Mouse (Mus musculus) granulocyte monocyte progenitor cell, adult 5-6 weeks (primary cell): ENCODE data around the gene Gtf2e1. TPM values are rescaled to one million over a fixed set of nuclear protein-coding genes. Genes with fewer than 3 reads are reported as not detected.

ENCODE experiments used
- ATAC-seq: replicated peaks from 2 replicates; pipeline ENCODE4 v1.8.0; 2016; ENCODE audit warnings: mild to moderate bottlenecking, moderate TSS enrichment, inconsistent platforms; ENCODE audit not compliant: poor library complexity, severe bottlenecking
- total RNA-seq, 2 experiments: library from RNA; stranded (forward) in 1 of 2; stranded (reverse) in 1 of 2; fragments of 200-712, 200-1000 nt in 1 of 2; fragments of >200 nt in 1 of 2; fragmentation: Nextera tagmentation in 1 of 2; gene quantifications; 2 replicates each; pipeline ENCODE4 v1.2.3; 2014 to 2017

Gene Gtf2e1
- total RNA-seq (2014; fragmentation: Nextera tagmentation) (22.0 and 25.4 TPM in 2 replicates), total RNA-seq (2017) (22.9 and 23.2 TPM in 2 replicates)

DNA sequence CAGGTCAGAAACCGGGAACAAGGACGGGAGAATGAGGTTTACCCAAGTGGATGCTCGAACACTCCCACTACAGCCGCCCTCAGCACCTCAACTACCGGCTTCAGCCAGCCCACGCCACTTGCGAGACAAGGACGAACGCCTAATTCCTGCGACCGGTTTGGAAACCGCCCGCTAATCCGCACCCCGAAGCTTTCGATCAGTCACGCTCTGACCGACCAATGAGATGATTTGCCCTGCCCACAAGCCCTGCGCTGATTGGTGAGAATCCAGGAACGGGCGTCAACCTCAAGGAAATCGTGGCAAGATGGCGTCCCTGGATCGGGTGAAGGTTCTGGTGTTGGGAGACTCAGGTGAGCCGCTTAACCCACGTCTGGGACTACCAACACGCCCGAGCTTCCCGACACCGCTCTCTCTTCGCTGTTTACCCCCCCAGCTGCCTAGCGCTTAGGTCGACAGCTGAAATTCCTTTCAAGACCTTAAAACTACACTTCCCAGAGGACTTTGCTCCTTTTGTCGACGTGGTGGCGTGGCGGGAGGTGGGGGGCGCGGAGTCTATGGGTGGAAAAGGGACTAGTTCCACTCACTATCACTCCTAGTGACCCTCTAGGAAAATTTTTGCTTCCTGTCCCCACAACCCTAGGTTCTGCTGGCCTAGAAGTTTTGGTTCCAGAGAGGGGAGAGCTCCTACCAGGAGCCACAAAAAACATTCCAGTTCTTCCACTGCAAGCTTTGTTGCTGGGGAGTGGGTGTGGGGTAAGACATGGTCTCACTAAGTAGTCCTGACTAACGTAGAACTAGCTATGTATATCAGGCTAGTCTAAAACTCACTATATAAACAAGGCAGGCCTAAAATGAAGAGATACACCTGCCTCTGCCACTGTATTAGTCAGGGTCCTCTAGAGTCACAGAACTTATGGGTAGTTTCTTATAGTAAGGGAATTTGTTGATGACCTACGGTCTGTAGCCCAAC lies at the start of gene Gtf2e1, which contains the start of gene Rabl3:
Gene Gtf2e1 (minus strand): TSS at position 179 of the 970 bp plus-strand sequence.
Gene Rabl3 (plus strand): TSS at position 275 of the 970 bp plus-strand sequence.
- peak; percentile 97 for ATAC-seq

DNA sequence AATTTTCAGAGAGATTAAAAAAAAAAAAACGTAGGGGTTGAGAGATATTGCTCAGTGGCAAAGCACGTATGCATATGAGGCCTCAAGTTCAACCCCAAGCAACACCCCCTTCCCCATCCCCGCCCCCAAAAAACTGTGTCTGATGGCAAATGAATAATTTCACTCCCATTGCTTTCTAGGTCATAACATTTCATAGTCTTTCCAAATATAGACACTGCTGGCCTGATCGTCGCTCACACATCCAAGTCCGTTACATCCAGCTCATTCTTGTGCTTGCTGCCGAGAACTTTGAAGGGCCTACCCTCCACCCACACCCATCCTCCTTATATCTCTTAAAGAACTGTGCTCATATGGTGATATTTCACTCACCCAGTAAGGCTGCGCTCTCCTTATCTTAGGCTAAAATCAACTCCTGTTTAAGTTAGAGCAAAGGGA lies 45.6 kb upstream of the Gtf2e1 start:
- no peak for ATAC-seq

DNA sequence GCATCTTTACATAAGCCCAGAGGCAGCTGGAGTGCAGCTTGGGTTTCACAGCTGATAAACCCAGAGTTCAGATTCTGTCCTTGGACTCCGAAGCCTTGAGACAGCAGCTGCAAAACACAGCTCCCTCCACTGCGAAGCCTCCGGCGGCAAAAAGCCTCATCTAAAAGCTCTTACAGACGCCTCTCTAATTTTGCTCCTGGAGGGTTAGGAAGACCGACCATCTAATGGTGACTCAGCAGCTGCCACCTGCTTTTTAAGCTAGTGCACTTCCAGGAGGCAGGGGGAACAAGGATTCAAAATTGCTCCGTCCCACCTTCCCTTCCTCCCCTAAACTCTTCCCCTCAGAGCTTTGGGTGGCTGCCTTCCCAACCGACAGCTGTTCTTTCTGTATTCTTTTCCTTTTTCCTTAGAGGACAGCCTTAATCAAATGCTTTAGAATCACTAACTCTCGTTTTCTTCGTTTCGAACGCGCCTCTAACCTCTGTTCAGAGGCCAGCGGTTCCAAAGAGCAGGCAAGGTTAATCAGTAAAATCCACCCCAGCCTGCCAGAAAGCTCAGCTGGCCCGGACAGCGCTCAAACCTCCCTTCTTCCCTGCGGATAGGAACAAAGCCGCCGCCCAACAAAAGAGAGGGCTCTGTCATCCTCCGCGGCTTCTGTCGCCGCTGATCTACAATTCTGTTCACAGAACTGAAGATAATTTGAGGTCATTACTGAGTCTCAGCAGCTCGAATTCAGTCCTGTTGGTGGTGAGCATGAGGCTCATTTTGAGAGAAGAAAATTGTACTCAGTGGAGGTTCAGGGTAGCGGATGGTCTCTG lies 44.8 kb upstream of the Gtf2e1 start:
- ATAC-seq = peak; percentile 27

DNA sequence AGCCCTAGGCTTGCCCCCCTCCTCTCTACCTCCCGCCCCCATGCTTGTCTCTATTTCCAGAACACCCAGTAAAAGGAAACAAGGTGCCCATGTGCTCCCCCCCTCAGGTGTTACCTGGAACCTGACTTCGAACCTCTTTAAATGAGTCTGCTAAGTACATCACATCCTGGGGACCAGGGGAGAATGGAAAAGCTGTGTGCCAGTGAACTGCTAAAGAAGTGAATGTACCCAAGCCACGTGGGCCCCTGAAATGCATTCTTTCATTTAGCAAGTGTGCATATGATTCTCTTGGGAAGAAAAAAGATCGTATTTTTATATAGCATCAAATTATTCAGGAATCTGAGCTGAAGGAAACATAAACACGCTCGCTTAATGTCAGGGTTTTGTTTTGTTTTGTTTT lies 44.2 kb upstream of the Gtf2e1 start:
- no peak for ATAC-seq

DNA sequence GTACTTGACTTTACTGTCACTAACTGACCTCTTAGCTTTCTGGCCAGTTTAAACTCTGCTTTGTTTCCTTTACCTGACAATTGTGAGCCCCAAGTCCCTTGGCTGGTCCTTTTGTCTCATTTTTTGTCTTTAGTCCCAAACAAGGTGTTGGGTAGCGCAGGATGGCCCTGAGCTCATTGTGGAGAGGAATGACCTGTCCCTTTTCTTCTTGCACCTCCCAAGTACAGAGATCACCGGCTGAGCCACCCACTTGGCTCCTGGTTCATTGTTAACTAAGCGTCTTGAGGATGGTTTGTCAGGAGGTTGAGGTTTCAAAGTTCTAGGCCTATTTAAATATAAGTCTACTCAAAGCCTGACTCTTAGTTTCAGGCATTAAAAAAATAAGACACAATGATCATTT lies 43.7 kb upstream of the Gtf2e1 start:
- no peak for ATAC-seq

DNA sequence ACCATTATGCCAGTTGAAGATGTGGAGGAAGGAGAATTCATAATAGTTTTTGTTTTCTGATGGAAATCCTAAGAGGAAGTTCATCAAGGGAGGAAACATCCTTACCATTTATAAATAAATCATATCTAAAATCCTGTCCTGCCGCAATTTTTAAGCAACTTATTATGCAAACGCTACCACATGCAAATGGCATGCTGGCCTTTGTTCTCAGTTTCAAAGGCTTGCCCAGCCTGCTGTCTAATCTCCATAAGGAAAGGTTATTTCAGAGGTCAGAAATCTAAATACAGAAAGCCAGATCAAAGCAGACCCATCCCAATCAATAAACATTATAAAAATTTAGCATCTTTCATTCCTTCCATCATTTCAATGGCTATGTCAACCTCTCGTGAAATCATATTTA lies 42.3 kb upstream of the Gtf2e1 start:
- no peak for ATAC-seq

DNA sequence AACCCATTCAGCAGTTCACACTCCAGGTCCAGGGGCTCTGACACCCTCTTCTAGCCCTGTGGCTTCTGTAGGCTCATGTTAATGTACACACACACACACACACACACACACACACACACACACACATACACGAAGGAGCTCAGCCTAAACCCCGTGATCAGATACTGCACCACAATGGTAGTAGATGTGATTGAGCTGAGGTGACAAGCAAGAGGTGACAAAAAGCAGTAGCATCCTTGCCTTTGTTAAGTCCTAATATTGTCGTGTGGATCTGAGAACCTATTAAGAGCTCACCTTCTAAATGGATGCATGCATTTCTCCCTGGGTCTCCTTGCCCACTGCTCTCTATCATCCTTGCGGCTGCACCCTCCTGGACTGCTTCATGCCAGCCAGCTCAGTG lies 41.1 kb upstream of the Gtf2e1 start:
- ATAC-seq = no peak

DNA sequence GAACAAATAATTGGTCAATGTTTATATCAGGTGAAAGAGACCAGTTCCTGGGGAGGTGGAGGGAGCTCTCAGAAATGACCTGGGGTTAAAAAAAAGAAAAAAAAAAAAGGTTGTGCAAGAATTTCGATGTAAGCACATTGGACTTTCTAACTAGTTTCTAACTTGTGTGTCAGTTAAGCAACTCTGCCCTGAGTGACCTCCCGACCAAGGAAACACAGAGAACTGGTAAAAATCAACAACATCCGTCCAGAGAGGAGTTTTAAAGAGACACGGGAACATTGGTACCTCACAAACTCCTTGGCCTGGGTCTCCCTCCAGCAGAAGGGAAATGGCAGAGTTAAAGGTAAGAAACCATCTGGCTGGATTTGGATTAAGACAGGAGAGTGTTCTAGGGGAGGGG lies 40.4 kb upstream of the Gtf2e1 start, which contains the start of gene Hgd:
Gene Hgd (plus strand): TSS at position 160 of the 400 bp plus-strand sequence.
- no peak for ATAC-seq

DNA sequence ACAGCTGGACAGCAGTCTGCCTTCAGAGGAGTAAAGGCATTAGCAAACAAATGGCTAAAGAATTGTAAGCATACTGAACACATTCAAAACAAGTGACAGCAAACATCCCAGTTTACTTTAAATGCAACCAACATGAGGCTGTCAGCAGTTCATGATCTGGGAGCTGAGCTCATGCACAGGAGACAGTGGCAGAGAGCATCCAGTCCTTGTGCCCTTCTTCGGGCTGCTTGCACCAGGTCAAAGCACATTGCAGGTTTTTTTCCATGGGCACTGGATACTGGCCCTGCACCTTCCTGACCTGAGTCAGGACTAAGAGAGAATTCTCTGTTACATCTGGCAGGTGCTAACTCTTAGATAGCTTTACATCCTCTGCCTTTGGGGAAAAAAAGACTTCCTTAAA lies 40.0 kb upstream of the Gtf2e1 start:
- no peak for ATAC-seq

DNA sequence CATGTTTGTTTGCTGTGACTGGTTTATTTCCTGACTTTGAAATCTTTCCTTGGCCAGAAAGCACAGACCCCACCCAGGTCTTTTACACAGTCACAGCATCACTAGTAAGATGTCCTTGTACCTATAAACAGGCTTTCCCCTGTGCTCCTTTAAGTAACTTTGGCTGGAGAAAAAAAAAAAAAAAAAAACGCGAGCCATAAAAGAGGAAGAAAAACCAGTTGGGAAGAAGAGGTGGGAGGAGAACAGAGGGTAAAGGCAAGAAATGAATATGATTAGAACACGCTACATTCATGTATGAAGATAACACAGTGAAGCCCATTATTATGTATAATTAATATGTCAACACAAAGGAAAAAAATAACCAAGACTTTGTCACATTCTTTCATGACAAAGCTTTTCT lies 35.7 kb upstream of the Gtf2e1 start:
- ATAC-seq = no peak

DNA sequence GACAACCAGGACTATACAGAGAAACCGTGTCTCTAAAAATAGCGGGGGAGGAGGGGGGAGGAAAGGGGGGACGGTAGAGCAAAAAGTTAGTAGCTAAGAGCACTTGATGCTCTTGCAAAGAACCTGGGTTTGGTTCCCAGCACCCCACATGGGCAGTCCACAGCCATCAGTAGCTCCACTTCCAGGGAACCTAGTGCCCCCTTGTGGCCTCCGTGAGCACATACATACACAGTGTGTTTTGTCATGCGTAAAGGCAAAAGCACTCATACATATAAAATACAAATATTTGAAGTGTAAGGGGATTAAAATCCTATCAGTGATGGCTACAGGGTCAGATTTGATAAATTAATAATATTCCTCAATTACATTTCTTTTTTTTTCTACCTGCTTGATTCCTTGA lies 33.5 kb upstream of the Gtf2e1 start:
- no peak for ATAC-seq

DNA sequence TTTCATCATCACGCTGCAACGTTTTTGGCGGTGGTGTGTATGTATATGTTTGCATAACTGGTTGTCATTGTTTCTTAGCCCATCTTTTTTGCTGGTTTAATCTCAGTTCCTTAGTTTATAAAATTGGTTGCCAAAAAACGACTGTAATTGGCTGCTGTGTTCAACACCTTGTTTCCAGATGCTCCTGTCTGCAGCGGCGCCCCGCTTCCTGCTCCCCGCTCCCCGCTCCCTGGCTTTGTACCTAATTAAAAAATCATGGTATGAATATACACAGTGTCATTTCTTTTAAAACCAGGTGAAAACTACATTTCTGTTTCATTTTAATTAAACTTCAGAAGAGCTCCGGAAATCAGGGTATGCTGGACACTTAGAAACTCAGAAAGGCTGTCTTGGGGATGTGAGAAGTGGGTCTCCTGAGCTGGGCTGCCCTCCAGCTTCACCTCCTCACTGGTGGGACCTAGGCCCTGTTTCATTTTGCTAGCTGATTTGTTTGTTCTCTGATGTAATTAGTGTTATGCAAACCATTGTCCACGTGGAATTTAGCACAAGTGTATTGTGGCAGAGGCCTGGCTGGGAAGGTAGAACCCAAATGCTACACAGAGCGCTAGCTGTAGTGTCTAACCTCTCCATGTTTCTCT lies 32.6 kb upstream of the Gtf2e1 start:
- ATAC-seq = no peak

DNA sequence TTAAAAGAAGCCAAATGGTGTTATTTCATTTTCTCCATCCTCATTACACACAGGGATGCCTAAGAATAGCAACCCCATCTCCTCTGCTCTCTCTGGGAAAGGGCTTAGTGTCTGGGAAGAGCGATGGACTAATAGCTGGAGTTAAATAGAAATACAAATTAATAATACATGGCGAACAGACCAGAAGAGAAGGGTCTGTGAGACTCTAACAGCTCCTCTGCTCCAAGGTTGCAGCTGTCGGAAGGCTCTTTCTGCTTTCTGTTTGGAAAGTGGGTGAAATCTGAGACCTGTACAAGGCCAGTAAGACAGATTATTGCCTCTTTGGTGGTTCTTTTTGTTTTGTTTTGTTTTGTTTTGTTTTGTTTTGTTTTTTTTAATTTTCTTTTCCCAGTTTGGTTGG lies 32.0 kb upstream of the Gtf2e1 start:
- no peak for ATAC-seq

DNA sequence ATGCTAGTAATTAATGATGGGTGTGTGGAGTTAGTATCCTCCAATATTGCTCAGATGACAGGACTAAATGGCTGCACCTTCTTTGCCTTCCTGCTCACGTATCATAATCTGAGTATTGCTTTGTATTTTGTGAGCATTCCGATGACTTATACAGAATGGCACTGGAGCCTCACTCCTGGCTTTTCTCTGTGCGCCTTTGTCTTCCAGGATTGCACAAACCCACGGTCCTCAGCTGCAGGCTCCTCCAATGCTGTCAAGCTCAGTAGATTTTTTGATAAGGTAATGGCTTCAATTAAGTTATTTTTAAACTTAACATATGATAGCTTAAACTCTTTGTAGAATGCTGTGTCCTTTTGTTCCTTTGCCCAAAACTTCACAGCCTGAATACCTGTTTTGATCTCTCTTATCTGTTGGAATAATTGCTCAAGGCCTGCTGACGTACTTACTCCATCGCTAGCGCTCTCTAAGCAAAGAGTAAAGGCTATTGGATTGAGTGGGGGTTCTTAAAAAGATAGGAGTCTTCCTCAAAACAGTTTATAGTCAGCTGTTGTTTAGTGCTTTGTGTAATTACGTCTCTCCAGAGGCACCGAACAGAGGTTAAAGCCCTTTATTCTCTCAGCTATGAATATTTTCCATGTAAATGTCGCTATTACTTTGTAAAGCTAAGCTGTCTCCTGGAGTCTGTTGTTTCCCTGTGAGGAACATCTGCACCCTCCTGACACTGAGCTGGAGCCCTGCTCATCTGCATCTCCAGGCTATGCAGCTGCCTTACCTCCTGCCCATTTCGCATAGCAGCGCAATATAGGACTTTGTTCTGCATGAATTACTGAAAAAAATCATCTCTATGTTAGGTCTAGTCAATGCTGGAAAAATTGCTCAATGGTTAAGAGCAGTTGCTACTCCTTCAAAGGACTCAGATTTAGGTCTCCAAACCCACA lies 27.8 kb upstream of the Gtf2e1 start:
- ATAC-seq = no peak

DNA sequence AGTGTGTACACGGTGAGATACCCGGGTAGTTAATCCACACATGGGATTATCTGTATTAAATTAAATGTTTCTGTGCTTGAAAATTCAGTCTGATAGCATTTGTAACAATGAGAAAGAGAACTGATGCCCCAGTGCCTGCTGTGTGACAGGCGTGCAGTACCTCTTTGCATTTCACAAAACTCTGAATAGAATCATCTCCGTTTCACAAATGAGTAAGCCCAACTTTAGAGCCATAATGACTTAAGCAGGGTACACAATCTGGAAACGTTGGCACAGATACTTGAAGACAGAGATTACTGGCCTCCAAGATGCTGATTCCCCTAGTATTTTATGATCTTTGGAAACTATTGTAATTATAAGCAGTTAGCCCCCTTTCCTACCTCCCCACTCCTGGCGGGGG lies 26.5 kb upstream of the Gtf2e1 start:
- no peak for ATAC-seq

DNA sequence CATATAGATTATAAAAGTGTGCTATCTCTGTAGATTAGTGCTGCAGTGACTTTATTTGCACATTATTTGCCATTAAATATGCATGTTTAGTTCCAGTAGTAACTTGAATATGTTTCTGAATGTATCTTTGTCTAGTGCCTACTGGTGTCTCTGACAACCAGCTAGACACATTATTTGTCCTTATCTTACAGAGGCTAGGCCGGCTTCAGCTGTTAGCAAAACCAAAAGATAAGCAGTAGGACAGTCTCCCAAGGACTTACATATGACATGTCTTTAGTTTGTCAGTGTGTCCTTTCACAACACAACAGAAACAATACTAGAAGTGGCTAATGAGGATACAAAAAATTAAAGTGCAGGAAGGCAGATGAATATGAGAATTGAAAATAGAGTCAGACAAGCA lies 25.5 kb upstream of the Gtf2e1 start:
- ATAC-seq = no peak

DNA sequence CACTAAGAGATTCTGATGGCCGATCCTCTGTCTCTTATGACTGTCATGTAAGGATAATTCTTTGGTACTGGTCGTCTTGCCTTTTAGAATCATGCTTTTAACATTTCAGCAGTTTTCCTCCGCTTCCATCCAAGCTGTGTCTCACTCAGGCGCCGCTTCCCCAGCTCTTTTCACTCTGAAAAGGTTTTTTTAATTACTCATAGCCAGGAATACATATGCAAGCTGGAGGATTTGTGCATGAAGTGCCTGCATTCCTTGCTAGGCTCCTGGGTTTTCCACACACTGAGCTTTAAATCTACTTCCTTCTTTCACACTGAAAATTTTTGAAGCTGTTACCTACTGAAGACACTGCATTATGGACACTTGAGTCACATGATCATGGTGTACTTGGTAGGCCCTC lies 23.4 kb upstream of the Gtf2e1 start:
- no peak for ATAC-seq

DNA sequence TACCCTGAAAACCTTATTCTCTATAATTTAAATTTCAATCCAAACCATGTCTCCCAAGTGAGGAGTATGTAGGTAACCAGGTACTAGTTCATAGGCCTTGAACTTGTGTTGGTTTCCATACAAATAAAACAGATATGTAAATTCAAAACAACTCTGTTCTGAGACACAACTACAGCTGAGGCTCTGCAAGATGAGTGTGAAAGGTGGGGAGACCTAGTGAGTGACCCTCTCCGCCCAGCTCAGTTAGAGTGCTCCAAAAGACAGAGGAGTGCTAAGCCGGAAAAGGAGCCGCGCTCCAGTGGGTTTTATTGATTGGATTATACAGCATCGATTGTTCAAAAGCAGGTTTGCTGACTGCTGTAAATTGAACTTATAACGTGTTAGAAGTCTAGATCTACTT lies 22.8 kb upstream of the Gtf2e1 start:
- no peak for ATAC-seq

DNA sequence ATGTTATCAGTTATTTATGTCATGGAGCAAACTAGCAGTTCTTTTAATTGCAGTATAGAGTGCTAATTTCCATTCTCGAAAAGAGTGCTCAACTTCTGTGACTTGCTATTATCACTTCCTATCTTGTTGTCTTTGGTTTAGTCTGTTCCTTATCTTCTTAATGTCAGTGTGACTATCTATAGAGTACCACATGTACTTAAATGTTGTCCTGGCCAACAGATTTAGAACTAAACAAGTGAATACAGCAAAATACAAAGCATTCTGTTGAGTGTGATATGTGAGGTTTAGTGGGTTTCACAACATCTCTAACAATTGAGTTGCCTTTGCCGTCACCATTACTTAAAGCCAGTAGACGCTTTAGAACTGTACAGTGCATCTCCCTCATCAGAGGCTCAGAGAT lies 13.2 kb upstream of the Gtf2e1 start:
- ATAC-seq = no peak

DNA sequence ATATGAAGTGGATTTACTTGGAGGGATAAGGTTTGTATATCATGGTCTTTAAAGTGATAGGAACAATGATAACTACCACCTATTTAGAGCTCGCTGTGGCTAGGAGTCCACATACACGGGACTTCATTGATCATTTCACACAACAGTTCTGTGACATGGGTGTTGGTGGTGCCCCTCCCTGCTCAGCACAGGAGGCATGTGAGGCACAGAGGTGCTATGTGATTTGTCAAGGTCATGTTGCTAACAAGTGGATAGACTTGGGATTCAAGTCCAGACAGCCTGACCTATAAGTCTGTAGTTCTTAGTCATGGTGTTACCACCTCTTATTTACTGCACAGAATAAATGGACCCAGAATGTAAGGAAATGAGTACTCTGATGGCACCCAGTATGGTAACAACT lies 11.4 kb upstream of the Gtf2e1 start:
- no peak for ATAC-seq
